Mouse (Mus musculus) liver, adult 2 months (tissue): ENCODE measurements around the gene Gid8. TPM values are rescaled to one million over a fixed set of nuclear protein-coding genes. Genes with fewer than 3 reads are reported as not detected.
A peak's percentile ranks its signal among the peaks of the same experiment; 100 is the strongest.

ENCODE experiments used
- DNase-seq: peaks from one replicate; pipeline ENCODE4 v3.0.0-alpha.2; 2011; ENCODE audit warnings: low read depth, low spot score; ENCODE audit errors: extremely low read depth
- H3K27ac ChIP-seq: fragments of 200-500 bp; replicated peaks from 2 replicates; pipeline ENCODE4 v1.5.1; 2012; ENCODE audit warnings: low read depth, mild to moderate bottlenecking, control low read depth, inconsistent platforms, low read length; ENCODE audit not compliant: insufficient read depth
- H3K27me3 ChIP-seq: fragments of 200-500 bp; 2 replicates; pipeline ENCODE4 v1.6.1; 2012; ENCODE audit warnings: mild to moderate bottlenecking, moderate library complexity, low read length, inconsistent platforms; ENCODE audit not compliant: control insufficient read depth, insufficient read depth
- H3K36me3 ChIP-seq: fragments of 200-500 bp; 2 replicates; pipeline ENCODE4 v1.6.1; 2012; ENCODE audit warnings: low read length, inconsistent platforms; ENCODE audit not compliant: control insufficient read depth, insufficient read depth
- H3K4me1 ChIP-seq: fragments of 200-500 bp; 2 replicates; pipeline ENCODE4 v1.6.1; 2011; ENCODE audit warnings: low read length; ENCODE audit not compliant: control insufficient read depth, insufficient read depth
- H3K4me3 ChIP-seq: fragments of 200-500 bp; 2 replicates; pipeline ENCODE4 v1.5.1; 2011; ENCODE audit warnings: low read depth, mild to moderate bottlenecking, control low read depth, low read length, moderate library complexity; ENCODE audit not compliant: insufficient read depth
- H3K79me2 ChIP-seq: fragments of 200-500 bp; 2 replicates; pipeline ENCODE4 v1.6.1; 2012; ENCODE audit warnings: inconsistent platforms, mild to moderate bottlenecking, low read length, moderate library complexity; ENCODE audit not compliant: control insufficient read depth, insufficient read depth
- H3K9ac ChIP-seq: fragments of 200-500 bp; 2 replicates; pipeline ENCODE4 v1.6.1; 2012; ENCODE audit warnings: low read depth, mild to moderate bottlenecking, control low read depth, inconsistent platforms, low read length
- CTCF ChIP-seq: fragments of 200-500 bp; IDR thresholded peaks from 2 replicates; pipeline ENCODE4 v1.5.1; 2011; ENCODE audit warnings: low read depth, low read length, control low read depth
- POLR2A ChIP-seq: fragments of 200-500 bp; IDR thresholded peaks from 2 replicates; pipeline ENCODE4 v1.6.1; 2011; ENCODE audit warnings: low read length, control low read depth; ENCODE audit not compliant: insufficient read depth; ENCODE audit errors: extremely low read depth
- WGBS: fragments of 180-500 bp; shearing (Covaris S2); methylation state at CpG from one replicate; pipeline ENCODE4 v1.1.7; 2018; 5-methylcytosine and 5-hydroxymethylcytosine counted together
- polyA plus RNA-seq: library from polyadenylated mRNA; depleted of rRNA; stranded (reverse); fragments of >200 nt; gene quantifications from 2 replicates; pipeline ENCODE4 v1.2.3, GENCODE M21; 2012
- total RNA-seq: library from RNA; depleted of rRNA; stranded (reverse); fragments of >200 nt; gene quantifications from 2 replicates; pipeline ENCODE4 v1.2.3, GENCODE M21; 2014

Gene Gid8
- total and polyA plus RNA-seq, 2 experiments: 23.6 to 54.7 TPM

DNA sequence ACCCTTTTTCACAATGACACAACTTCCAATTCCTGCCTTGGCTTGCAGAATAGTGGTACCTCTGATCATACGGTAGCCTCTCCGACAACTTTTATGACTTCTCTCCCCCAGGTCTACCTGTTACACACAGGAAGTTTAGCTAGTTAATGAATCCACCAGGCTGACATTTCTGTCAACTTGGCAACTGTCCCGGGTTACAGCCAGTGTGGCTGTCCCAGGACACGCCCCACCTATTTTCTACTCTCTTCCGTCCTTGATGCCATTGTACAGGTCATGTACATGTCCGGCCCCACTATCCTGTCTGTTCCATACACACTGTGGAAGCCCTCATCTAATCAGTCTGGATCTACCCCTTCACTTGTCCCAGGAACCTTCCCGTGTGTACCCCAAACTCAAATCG is 5.3 kb upstream of the Gid8 start:
- peak; percentile 89 for DNase-seq
- Histone ChIP-seq H3K4me3 (no peak overlapping the region), H3K27ac (peak overlapping the region; percentile 78), H3K36me3 (no peaks in the 10 kb centered on the region), H3K9ac (peak overlapping the region; percentile 44), H3K4me1 (peaks cover 33% of the 10 kb centered on the region), H3K79me2 (peaks cover 30% of the 10 kb centered on the region; the same call in 1 of the 2 replicates), H3K27me3 (no peaks in the 10 kb centered on the region)
- no peak for TF ChIP-seq CTCF
- TF ChIP-seq POLR2A: no peak
- WGBS: 6% methylated on average over 8 of the region's 8 CpGs

- DNase-seq: no peak
- Histone ChIP-seq H3K4me3 (no peak overlapping the region), H3K79me2 (peaks cover 26% of the 10 kb centered on the region; the same call in 1 of the 2 replicates), H3K4me1 (peaks cover 30% of the 10 kb centered on the region), H3K36me3 (no peaks in the 10 kb centered on the region), H3K9ac (peak overlapping the region; percentile 44; the same call in 1 of the 2 replicates), H3K27me3 (no peaks in the 10 kb centered on the region), H3K27ac (peak overlapping the region; percentile 78)
- WGBS: 26% methylated on average over 3 of the region's 3 CpGs
- TF ChIP-seq POLR2A (no peak), CTCF (no peak)
Measured at GRCm38 (mm10) chr2:180705066-180705465, 4.9 kb upstream of the Gid8 start.

DNA sequence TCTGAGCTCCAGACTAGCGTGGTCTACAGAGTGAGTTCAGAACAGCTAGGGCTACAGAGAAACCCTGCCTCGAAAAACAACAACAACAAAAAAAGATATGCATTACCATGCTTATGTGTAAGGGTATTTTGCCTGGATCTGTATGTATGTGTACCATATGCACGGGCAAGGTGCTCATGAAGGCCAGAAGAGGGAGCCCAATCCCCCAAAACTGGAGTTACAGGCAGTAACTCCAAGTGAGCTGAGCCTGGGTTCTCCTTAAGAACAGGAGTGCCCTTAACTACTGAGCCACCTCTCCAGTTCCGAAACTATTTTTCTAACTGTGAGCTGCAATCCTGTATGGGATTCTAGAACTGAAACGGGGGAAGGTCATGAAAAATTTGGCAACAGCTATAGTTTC is 3.9 kb upstream of the Gid8 start:
- Histone ChIP-seq H3K27ac (no peak overlapping the region), H3K4me3 (no peak overlapping the region), H3K36me3 (no peaks in the 10 kb centered on the region), H3K27me3 (no peaks in the 10 kb centered on the region), H3K79me2 (peaks cover 24% of the 10 kb centered on the region; the same call in 1 of the 2 replicates), H3K4me1 (peaks cover 30% of the 10 kb centered on the region), H3K9ac (no peak overlapping the region)
- WGBS: 94% methylated on average over 5 of the region's 5 CpGs
- no peak for TF ChIP-seq POLR2A
- TF ChIP-seq CTCF: no peak
- no peak for DNase-seq

- H3K4me1 ChIP-seq: peaks cover 19% of the 10 kb centered on the region
- no peaks in the 10 kb centered on the region for H3K27me3 ChIP-seq
- peaks cover 4% of the 10 kb centered on the region; the same call in 1 of the 2 replicates for H3K36me3 ChIP-seq
- DNase-seq: no peak
- H3K9ac ChIP-seq: peak overlapping the region; percentile 82
- H3K4me3 ChIP-seq: peak overlapping the region; percentile 70
- H3K27ac ChIP-seq: peak overlapping the region; percentile 82
- H3K79me2 ChIP-seq: peaks cover 30% of the 10 kb centered on the region; the same call in 1 of the 2 replicates
- under 1% methylated on average over 39 of the region's 39 CpGs for WGBS
- TF ChIP-seq POLR2A: no peak
Measured at GRCm38 (mm10) chr2:180709023-180709922, 644 bp upstream of the Gid8 start.

DNA sequence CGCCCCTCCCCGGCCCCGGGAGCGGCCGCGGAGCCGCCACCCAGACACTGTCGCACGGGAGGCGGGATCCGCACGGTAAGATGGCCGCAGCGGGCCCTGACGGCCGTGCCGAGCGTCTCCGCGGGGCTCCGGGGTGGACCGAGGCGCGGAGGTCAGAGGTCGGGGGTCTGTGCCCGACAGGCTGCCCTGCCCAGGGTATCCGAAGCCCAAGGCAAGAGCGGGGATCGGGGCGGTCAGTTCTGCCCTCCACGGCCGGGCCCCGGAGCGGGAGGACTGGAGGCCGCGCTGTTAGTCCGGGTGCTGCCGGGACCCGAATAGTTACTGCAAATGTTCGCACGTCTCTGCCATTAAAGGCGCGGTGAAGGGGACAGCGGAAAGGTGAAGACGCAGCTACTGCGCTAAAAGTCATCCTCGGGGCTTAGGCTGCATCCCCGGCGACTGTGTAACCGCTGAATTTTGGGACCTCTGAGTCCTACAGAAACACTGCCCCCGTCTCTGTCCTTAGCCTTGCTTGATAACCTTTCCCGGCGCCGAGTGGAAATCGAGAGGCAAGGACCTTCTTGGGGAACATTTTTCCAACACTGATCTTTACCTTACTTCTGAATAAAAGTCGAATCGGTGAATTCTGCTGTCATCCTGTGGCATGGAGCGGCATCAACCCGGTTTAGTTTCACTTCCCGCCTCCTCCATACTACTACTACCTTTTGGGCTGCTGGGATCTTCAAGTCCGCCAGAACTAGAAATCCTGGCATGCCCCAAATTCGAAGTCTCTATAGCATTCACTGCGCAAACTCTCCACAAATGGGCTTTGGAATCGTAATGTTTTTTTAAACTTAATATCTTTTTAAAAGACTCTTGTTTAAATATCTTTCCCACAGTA is 599 bp downstream of the Gid8 start:
- TF ChIP-seq POLR2A: no peak
- no peak for TF ChIP-seq CTCF
- peak overlapping the region; percentile 97 for H3K4me3 ChIP-seq
- H3K4me1 ChIP-seq: peaks cover 10% of the 10 kb centered on the region
- peaks cover 30% of the 10 kb centered on the region; the same call in 1 of the 2 replicates for H3K79me2 ChIP-seq
- peak overlapping the region; percentile 99 for H3K9ac ChIP-seq
- H3K36me3 ChIP-seq: peaks cover 8% of the 10 kb centered on the region
- 1% methylated on average over 64 of the region's 64 CpGs for WGBS
- peak; percentile 47 for DNase-seq
- H3K27ac ChIP-seq: peak overlapping the region; percentile 93
- H3K27me3 ChIP-seq: no peaks in the 10 kb centered on the region
